18 mouse cellular contexts compared by ENCODE assay signal in genomic region chr12:26365531-26366315, GRCm38 (mm10). TPM values are rescaled to one million over a fixed set of nuclear protein-coding genes. Genes with fewer than 3 reads are reported as not detected.
DNase-seq lines count a peak whose midpoint lies in the region; ATAC-seq and TF ChIP-seq lines count a peak whose summit lies in the region.
"Had no signal": no experiment of that assay in that cellular context is flagged by ENCODE, and none has a peak within 500 bp of the region (broad histone marks: within the 10 kb centered on the region; RNA-seq: fewer than 3 reads in every experiment).

No protein-coding gene starts in this region.

- H3K9ac ChIP-seq in heart, postnatal 0 days (replicated peaks; ENCODE audit: low read depth, low read length): no peak overlapping the region
- H3K9ac ChIP-seq in intestine, embryonic 16.5 days (ENCODE audit: low read depth, low read length): no peak overlapping the region
- H3K9ac ChIP-seq: embryonic facial prominence, embryonic 15.5 days; midbrain, embryonic 15.5 days; neural tube, embryonic 15.5 days had no signal

- no peak for TF ChIP-seq POLR2A in embryonic fibroblast, embryonic 13.5 days (IDR thresholded peaks at IDR 0.05; ENCODE audit: low read depth, low read length)

- no peaks in the 10 kb centered on the region for H3K36me3 ChIP-seq in heart, postnatal 0 days (replicated peaks; ENCODE audit: control insufficient read depth, insufficient read depth, low read length)
- no peaks in the 10 kb centered on the region for H3K36me3 ChIP-seq in intestine, embryonic 16.5 days (ENCODE audit: control insufficient read depth, insufficient read depth, low read length)
- H3K36me3 ChIP-seq: embryonic facial prominence, embryonic 15.5 days; midbrain, embryonic 15.5 days; neural tube, embryonic 15.5 days had no signal

- 0 out of 2 replicates have a peak overlapping the region, but pooled peaks have one; percentile 20 for H3K27ac ChIP-seq in heart, postnatal 0 days (ENCODE audit: low read depth)
- peak overlapping the region; percentile 85 for H3K27ac ChIP-seq in embryonic fibroblast, embryonic 13.5 days (ENCODE audit: insufficient read depth, low read length)
- H3K27ac ChIP-seq in intestine, embryonic 16.5 days (ENCODE audit: low read length): no peak overlapping the region
- H3K27ac ChIP-seq: embryonic facial prominence, embryonic 15.5 days; heart, embryonic 10.5 days; hindbrain, embryonic 10.5 days; midbrain, embryonic 15.5 days; neural tube, embryonic 15.5 days had no signal

- H3K4me1 ChIP-seq in heart, postnatal 0 days (ENCODE audit: control insufficient read depth, insufficient read depth): 0 out of 2 replicates have a peak, but pooled peaks cover 10% of the 10 kb centered on the region
- peaks cover 12% of the 10 kb centered on the region for H3K4me1 ChIP-seq in embryonic fibroblast, embryonic 13.5 days (ENCODE audit: control insufficient read depth, insufficient read depth, low read length)
- peaks cover 5% of the 10 kb centered on the region; the same call in 1 of the 2 replicates for H3K4me1 ChIP-seq in intestine, embryonic 16.5 days (ENCODE audit: control insufficient read depth, insufficient read depth, low read length)

- peak; percentile 25; the same call in 1 of the 2 replicates for ATAC-seq in heart, postnatal 0 days (ENCODE audit: insufficient read depth, low read depth)
- ATAC-seq in intestine, embryonic 16.5 days: no peak
- ATAC-seq: midbrain, embryonic 15.5 days had no signal

- no peak overlapping the region for H3K4me2 ChIP-seq in heart, postnatal 0 days (ENCODE audit: low read depth, low read length)
- no peak overlapping the region for H3K4me2 ChIP-seq in intestine, embryonic 16.5 days (ENCODE audit: low read depth, low read length)
- H3K4me2 ChIP-seq: embryonic facial prominence, embryonic 15.5 days; midbrain, embryonic 15.5 days; neural tube, embryonic 15.5 days had no signal

- no peaks in the 10 kb centered on the region for H3K9me3 ChIP-seq in heart, postnatal 0 days (replicated peaks; ENCODE audit: control insufficient read depth, low read length)
- H3K9me3 ChIP-seq in intestine, embryonic 16.5 days (ENCODE audit: control insufficient read depth, low read length): no peaks in the 10 kb centered on the region
- H3K9me3 ChIP-seq: embryonic facial prominence, embryonic 15.5 days; heart, embryonic 10.5 days; hindbrain, embryonic 10.5 days; midbrain, embryonic 15.5 days; neural tube, embryonic 15.5 days had no signal

- no peak for TF ChIP-seq EP300 in heart, postnatal 0 days (IDR thresholded peaks at IDR 0.05; ENCODE audit: low read depth)

- TF ChIP-seq CTCF in heart, postnatal 0 days (IDR thresholded peaks at IDR 0.05; ENCODE audit: low read depth): no peak
- no peak for TF ChIP-seq CTCF in embryonic fibroblast, embryonic 13.5 days (IDR thresholded peaks at IDR 0.05; ENCODE audit: borderline replicate concordance, insufficient read depth, low read length)

- H3K27me3 ChIP-seq in heart, postnatal 0 days (ENCODE audit: control insufficient read depth, insufficient read depth, low read length): no peaks in the 10 kb centered on the region
- H3K27me3 ChIP-seq in intestine, embryonic 16.5 days (replicated peaks; ENCODE audit: control insufficient read depth, insufficient read depth, low read length): no peaks in the 10 kb centered on the region
- H3K27me3 ChIP-seq: CH12.LX; embryonic facial prominence, embryonic 15.5 days; midbrain, embryonic 15.5 days; neural tube, embryonic 15.5 days had no signal

- intact Hi-C loops in heart, postnatal 14 days (cut with DNase I): loop anchor here (5.0 kb wide), 1 partner anchor 38 kb away; no protein-coding TSS in a partner anchor

- WGBS in heart, postnatal 0 days: 75% methylated on average over 3 of the region's 3 CpGs
- WGBS in intestine, embryonic 16.5 days: 91% methylated on average over 3 of the region's 3 CpGs

- H3K4me3 ChIP-seq in heart, postnatal 0 days (ENCODE audit: low read depth, low read length): no peak overlapping the region
- no peak overlapping the region for H3K4me3 ChIP-seq in embryonic fibroblast, embryonic 13.5 days (ENCODE audit: insufficient read depth, low read length)
- H3K4me3 ChIP-seq in intestine, embryonic 16.5 days (ENCODE audit: low read length): no peak overlapping the region
- H3K4me3 ChIP-seq: embryonic facial prominence, embryonic 15.5 days; heart, embryonic 10.5 days; hindbrain, embryonic 10.5 days; midbrain, embryonic 15.5 days; neural tube, embryonic 15.5 days had no signal

- peak; percentile 45 for DNase-seq in cerebellum, adult 9-11 months
- no peak for DNase-seq in cerebellum, postnatal 4 days (ENCODE audit: low spot score in 2 of 2)
- no peak for DNase-seq in heart, postnatal 0 days (ENCODE audit: low spot score)
- DNase-seq in heart, postnatal 14 days: no peak
- DNase-seq in lung, postnatal 25 days (ENCODE audit: low spot score): peak; percentile 65
- DNase-seq in kidney, adult 11 months: no peak
- DNase-seq: gastrocnemius, postnatal 14 days; liver; right cerebral cortex, postnatal 25 days had no signal

RNA-seq across cellular contexts. Expression of gene Rnf144a, which starts 49.3 kb away (rescaled TPM):
- total RNA-seq in heart, postnatal 0 days (2014; rRNA removed; ENCODE audit: low replicate concordance): 6.8 and 8.5 TPM in 2 replicates
- polyA plus RNA-seq in heart, postnatal 0 days (2015; fragmentation: Nextera tagmentation; extraction: Ambion mirVana): 9.1 and 9.4 TPM in 2 replicates
- 10 to 100 TPM; 29.9 to 31.8 TPM for total RNA-seq in heart, postnatal 14 days (2021)
- 7.7 and 18.8 TPM in 2 replicates for polyA plus RNA-seq in embryonic fibroblast, embryonic 13.5 days (2011; ENCODE audit: insufficient read length, low read depth, missing spikeins)
- 13.7 and 13.8 TPM in 2 replicates for polyA plus RNA-seq in intestine, embryonic 16.5 days (2015; fragmentation: Nextera tagmentation; extraction: Ambion mirVana)
- total RNA-seq: MEL had no signal

Comparison
In these comparisons a context has a peak if more than half of its experiments do, and no peak if none do; other contexts are left out.
1. DNase-seq: peak in cerebellum, adult 9-11 months (single experiment) and lung, postnatal 25 days (single experiment); none in cerebellum, postnatal 4 days (0 of 2), heart, postnatal 0 days (single experiment), heart, postnatal 14 days (0 of 2) and kidney, adult 11 months (single experiment).